Mouse (Mus musculus) ES-CJ7 (cell line): ENCODE measurements around the gene Impdh1.
"Not testable (repeated sequence)": the region's sequence is repeated elsewhere in the genome, so short reads cannot be mapped to it uniquely, and the experiment has no call there.

Experiments
- DNase-seq: peaks from one replicate; pipeline ENCODE4 v3.0.0; 2011; ENCODE audit warnings: low read depth, low spot score

Impdh1 gene

GRCm38 (mm10) chr6:29215881-29216501 lies at the start of gene Impdh1:
TSS of gene Impdh1 (minus strand) at chr6:29216364.
- DNase-seq: peak; percentile 87

- DNase-seq: no peak
Measured at GRCm38 (mm10) chr6:29264456-29264781, 48.3 kb upstream of the Impdh1 start.

- DNase-seq: no peak
Measured at GRCm38 (mm10) chr6:29263650-29264455, 47.7 kb upstream of the Impdh1 start.

- no peak for DNase-seq
Measured at GRCm38 (mm10) chr6:29261831-29262230, 45.7 kb upstream of the Impdh1 start.

GRCm38 (mm10) chr6:29259418-29259817 lies 43.3 kb upstream of the Impdh1 start:
- no peak for DNase-seq

- no peak for DNase-seq
Measured at GRCm38 (mm10) chr6:29247072-29247471, 30.9 kb upstream of the Impdh1 start.

GRCm38 (mm10) chr6:29246585-29246984 lies 30.4 kb upstream of the Impdh1 start:
- no peak for DNase-seq

- no peak for DNase-seq
Measured at GRCm38 (mm10) chr6:29246183-29246582, 30.0 kb upstream of the Impdh1 start.

- DNase-seq: peak; percentile 54
Measured at GRCm38 (mm10) chr6:29245272-29246120, 29.3 kb upstream of the Impdh1 start.

- DNase-seq: peak; percentile 60
Measured at GRCm38 (mm10) chr6:29242265-29242664, 26.1 kb upstream of the Impdh1 start.

GRCm38 (mm10) chr6:29241697-29242096 lies 25.5 kb upstream of the Impdh1 start:
- DNase-seq: peak; percentile 54

GRCm38 (mm10) chr6:29240806-29241205 lies 24.6 kb upstream of the Impdh1 start:
- DNase-seq: peak; percentile 85

GRCm38 (mm10) chr6:29234272-29234671 lies 18.1 kb upstream of the Impdh1 start:
- peak; percentile 66 for DNase-seq

- no peak for DNase-seq
Measured at GRCm38 (mm10) chr6:29233710-29234109, 17.5 kb upstream of the Impdh1 start.

GRCm38 (mm10) chr6:29232321-29232720 lies 16.2 kb upstream of the Impdh1 start:
- DNase-seq: no peak

- DNase-seq: no peak
Measured at GRCm38 (mm10) chr6:29231799-29232198, 15.6 kb upstream of the Impdh1 start.

GRCm38 (mm10) chr6:29230386-29230785 lies 14.2 kb upstream of the Impdh1 start:
- peak; percentile 45 for DNase-seq

GRCm38 (mm10) chr6:29229265-29229913 lies 13.2 kb upstream of the Impdh1 start:
- DNase-seq: no peak

GRCm38 (mm10) chr6:29217717-29218116 lies 1.6 kb upstream of the Impdh1 start:
- DNase-seq: not testable (repeated sequence)

- DNase-seq: no peak
Measured at GRCm38 (mm10) chr6:29215181-29215580, 983 bp downstream of the Impdh1 start.

GRCm38 (mm10) chr6:29214776-29215175 lies 1.4 kb downstream of the Impdh1 start:
- DNase-seq: no peak

- DNase-seq: no peak
Measured at GRCm38 (mm10) chr6:29214245-29214644, 1.9 kb downstream of the Impdh1 start.
